Mouse (Mus musculus) urinary bladder, adult 2 months (tissue): ENCODE data around the gene Net1. TPM values are rescaled to one million over a fixed set of nuclear protein-coding genes. Genes with fewer than 3 reads are reported as not detected.
"Not testable (repeated sequence)": the region's sequence is repeated elsewhere in the genome, so short reads cannot be mapped to it uniquely, and the experiment has no call there.

ENCODE experiments used
- DNase-seq: peaks from one replicate; pipeline ENCODE4 v3.0.0; 2022; ENCODE audit warnings: low spot score
- polyA plus RNA-seq: library from polyadenylated mRNA; depleted of rRNA; stranded (reverse); fragments of >200 nt; gene quantifications from 2 replicates; pipeline ENCODE4 v1.2.3, GENCODE M21; 2012; rRNA removed

Gene Net1
- polyA plus RNA-seq: 49.2 and 70.4 TPM in 2 replicates

DNA sequence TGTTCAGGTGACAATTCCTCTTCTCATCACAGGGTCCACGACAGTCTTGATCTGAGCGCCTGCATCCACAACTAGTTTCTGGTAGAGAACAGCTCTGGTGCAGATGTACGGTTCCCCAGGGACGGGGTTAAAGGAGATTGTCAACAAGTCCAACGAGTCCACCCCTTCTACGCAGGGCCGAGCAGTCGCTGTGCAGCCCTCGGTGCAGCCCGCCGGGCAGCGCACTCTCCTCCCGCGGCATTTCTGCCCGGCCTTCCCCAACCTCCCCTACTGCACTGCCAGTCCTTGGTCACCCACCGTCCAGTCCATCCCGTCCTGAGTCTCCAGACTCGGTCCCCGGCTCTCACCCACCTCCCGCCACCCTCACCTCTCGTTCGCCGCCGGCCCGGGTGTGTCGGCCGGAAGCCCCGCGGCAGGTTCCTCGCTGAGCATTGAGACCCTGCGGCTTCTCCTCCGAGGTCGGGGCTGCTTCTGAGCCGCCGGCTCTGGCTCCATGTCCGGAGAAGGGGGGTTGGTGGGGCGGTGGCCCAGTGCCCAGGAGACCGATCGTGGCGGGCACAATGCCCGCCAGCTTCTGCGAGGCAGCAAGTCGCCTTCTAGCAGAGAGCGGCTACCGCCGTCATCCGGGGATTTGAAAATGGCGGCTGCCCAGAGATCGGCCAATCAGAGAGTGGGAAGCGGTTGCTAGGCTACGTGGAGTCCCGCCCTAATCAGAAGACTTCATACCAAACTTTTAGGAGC, at the start of gene Net1, which contains the start of gene Tubal3:
Gene Net1 (minus strand): TSS at position 650 of the 741 bp plus-strand sequence.
Gene Tubal3 (plus strand): TSS at position 704 of the 741 bp plus-strand sequence.
- peak; percentile 69 for DNase-seq

DNA sequence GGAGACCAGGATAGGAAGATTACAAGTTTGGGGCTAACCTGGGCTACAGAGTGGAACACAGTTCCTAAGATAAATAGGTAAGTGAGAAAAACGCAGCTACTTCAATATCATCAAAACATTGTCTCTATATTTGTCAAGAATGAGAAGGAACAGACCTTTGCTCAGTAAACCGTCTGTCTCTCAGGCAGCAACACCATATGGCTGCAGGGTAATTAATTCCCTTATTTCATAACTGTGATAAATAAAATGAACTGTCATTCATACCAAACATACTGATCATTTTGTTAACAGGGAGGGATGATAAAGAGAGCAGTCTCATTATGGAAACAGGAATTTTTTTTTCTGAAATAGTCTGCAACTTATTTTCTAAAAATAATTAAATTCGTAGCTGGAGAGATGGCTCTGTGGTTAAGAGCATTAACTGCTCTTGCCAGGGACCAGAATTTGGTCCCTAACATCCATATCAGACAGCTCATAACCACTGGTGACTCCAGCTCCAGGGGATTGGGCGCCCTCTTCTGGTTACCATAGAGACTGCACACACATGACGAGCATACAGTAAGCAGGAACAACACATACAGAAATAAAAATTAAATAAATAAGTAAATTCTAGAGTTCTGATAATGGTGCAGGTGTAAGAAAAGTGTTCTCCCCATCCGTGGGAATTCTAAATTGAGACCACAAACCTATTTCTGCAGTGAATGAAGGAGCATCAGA, 33.3 kb upstream of the Net1 start:
- no peak for DNase-seq

DNA sequence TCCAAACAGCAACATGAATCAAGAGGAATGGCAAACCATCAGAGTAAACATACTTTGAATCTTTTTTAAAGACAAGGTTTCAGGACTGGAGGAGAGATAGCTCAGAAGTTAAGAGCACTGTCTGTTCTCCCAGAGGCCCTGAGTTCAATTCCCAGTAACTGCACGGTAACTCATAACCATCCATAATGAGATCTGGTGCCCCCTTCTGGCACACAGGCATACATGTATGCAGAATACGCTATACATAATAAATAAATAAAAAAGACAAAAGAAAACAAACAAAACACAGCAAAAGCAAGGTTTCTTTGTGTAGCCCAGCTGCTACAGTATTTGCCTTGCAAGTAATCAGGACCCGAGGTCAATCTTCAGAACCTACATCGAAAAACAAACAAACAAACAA, 31.5 kb upstream of the Net1 start:
- no peak for DNase-seq

DNA sequence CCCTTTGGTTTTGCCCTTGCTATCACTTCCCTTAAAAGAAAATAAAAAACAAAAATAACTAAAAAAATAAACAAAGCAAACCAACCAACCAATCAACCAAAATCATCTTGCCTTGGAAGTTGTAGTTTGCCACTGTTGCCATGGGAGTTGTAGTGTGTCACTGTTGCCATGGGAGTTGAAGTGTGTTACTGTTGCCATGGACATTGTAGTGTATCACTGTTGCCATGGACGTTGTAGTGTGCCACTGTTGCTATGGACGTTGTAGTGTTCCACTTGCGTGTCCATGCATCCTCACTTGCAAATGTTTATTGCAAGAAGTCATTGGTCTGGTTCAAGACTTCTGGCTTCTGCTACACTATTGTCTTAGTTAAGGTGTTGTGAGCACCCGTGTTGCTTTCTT, 29.2 kb upstream of the Net1 start:
- DNase-seq: no peak

DNA sequence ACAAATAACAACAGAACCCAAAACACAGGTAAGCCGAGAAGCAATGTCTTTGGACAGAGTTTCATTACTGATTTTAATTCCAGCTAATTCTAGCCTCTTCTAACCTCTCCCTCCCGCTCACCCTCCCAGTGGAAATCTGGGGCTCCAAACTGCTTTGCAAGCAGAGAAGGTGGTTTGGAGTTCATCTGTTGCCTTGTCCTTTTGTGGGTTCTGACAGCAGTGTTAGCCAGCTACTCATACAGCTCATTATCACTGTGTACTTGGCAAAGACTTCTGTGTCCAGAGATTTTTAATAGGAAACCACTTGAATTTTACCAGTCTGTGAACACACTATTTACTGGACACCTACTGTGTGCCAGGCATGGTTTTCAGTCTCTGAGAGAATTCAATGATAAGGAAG, 27.2 kb upstream of the Net1 start, which contains the start of gene Ucn3:
Gene Ucn3 (minus strand): TSS at position 101 of the 400 bp plus-strand sequence.
- no peak for DNase-seq

DNA sequence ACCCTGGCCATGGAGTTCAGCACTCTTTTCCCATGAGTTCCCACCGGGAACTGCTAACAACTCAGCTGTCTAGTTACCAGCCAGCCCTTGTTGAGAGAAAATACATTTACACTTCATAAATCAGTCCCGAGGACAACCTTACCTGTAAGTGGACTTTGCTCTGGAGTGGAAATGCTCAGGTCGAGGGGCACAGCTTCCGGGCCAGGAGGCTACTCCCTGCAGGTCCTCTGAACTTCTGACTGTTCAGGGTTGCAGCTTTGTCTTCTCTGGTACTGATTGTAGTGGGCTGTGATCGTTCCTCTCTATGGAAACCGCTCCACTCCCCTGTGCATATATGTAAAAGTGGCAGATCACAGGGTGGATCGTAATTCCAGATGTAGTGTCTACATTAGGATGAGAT, 26.7 kb upstream of the Net1 start:
- DNase-seq: no peak

DNA sequence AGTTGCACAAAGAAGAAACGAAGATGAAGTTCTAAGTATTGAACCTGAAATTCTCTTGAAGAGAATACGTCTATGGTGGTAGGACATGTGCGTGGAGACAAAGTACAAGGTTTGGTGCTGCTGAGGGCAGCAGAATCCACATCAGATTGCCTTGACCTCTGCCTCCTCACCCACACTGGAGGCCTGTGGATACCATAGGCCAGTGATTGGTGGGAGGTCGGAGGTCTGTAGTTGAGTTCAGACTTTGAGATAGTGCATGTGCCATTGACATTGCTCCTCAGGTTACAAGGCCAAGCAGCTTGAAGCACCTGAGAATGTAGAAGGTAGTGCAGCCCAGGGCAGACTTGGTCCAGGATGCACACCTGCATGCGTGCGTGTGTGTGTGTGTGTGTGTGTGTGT, 8.0 kb upstream of the Net1 start:
- no peak for DNase-seq

DNA sequence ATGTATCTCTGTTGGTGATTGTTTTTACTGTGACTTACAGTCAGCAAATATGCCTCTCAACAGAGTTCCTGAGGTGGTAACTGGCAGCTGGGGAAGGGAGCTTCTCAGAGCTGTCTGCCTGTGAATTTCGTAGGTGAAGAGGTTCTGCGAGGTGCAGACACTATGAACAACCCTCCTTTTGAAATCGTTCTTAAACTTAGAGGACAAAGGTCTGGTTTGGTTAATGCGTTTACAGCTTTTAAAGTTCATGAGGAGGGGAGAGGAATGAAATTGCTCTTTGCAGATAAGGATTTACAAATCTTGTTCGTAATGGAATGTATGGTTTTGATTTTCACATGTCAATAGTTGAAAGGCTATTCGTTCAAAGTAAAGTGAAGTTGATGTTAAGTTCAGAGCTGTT, 7.6 kb upstream of the Net1 start:
- no peak for DNase-seq

DNA sequence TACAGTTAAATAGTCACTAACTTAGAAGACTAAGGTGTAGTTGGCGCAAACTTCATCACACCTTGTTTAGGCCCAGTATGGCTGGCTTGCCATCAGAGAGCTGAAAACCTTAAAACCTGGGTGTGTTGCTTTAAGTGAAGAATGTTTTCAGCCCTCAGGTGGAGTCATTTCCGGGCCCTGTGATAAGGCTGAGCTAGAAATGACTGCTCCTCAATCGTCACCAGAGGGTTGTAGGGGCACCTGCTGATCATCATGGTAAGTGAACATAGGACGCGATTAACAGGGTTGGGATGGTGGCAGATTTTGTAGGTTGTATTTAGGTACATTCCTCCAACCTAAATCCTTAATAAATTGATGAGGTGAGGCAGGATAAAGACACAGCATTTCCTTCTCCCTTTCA, 6.5 kb upstream of the Net1 start:
- no peak for DNase-seq

DNA sequence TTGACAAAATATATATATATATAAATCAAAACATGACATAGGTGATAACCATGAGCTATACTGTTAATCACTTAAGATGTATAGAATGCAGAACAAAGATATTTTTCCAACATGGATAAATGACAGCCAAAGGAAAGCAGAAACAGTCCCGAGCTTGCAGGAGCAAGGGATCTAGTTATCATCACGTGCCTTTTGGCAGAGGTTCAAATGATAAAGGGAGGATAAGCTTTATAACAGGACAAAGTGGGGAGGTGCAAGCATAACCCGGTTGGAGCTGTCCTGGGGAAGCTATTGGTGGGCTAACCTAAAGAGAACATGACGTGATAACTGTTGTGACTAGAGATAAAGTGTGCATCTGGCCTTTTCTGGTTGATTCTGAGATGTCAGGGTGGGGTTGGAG, 4.5 kb downstream of the Net1 start:
- DNase-seq: no peak

DNA sequence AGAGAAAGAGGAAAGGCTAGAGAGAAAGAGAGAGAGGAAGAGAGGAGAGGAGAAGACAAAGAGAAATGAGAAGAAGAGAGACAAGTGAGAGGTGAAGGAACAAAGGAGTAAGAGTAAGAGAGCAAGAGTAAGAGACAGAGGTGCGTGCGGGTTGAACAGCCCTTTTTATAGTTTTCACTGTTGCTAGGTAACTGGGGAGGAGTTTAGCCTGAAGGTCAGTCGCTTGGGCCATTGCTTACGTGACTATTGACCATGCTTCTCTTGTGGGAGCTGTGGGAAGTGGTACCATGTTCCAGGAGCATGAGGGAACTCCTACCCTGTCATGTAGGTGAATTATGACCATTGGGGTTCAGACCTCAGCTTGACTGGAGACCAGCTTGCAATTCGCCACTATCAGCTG, 7.7 kb downstream of the Net1 start:
- DNase-seq: no peak

DNA sequence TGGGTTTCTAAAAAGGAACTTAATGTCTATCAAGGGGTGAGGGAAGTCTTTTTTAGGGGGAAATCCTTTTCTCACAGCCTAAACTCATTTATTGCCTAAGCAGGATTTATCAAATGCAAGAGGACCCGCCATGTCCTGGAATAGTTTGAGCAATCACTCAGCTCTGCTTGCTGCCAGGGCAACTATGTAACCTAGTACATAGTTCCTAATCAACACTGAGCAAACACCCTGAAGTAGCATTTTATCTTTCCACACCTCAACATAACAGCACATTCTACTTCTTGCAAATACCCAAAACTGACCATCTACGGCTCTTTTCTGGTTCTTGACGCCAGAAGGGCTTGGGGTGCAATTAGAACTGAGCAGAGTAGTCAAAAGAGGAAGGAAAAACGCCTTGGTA, 9.8 kb downstream of the Net1 start:
- DNase-seq: no peak

DNA sequence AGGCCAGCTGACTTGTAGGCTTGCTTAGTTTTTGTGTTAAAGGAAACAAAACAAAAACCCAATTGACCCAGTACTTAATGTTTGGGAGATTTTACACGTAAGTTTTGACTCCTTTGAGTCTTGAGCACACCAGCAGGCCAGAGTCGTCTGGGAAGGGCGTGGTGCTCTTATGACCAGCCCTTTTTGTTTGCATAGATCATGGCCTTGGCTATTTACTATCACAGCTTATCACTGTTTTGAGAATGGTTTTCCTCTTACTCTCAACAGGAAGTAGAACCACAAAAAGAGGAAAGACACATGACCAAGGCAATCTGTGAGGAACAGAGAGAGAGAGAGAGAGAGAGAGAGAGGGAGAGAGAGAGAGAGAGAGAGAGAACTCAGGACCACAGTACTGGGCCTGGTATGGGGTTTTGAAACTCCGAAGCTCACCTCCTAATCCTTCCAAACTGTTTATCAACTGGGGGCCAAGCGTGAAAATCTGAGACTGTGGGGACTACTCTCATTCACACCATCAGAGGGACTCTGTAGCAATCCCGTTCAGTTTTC, 10.8 kb downstream of the Net1 start:
- DNase-seq: no peak

DNA sequence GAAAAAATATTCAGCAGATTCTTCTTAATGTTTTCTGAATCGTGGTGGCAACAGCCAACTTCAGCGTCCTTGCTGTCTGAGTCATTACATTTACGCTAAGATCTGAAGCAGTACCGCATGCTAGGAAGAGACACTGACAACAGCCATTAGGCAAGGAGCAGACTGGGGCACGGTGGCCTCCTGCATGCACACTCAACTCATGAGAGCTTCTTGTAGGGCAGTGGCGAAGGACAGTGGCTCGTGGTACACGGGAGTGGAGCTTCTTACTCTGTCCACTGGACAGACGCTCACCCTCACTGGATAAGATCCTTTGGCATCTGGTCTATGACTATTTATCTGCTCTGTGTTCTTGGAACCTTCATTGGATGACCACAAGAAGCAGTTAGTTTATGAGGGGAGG, 18.7 kb downstream of the Net1 start:
- no peak for DNase-seq

DNA sequence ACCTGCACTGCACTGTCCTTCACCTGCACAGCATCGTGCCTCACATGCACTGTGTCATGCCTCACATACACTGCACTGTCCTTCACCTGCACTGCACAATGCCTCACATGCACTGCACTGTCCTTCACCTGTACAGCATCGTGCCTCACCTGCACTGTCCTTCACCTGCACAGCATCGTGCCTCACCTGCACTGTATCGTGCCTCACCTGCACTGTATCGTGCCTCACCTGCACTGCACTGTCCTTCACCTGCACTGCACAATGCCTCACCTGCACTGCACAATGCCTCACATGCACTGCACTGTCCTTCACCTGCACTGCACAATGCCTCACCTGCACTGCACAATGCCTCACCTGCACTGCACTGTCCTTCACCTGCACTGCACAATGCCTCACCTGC, 19.8 kb downstream of the Net1 start:
- not testable (repeated sequence) for DNase-seq

DNA sequence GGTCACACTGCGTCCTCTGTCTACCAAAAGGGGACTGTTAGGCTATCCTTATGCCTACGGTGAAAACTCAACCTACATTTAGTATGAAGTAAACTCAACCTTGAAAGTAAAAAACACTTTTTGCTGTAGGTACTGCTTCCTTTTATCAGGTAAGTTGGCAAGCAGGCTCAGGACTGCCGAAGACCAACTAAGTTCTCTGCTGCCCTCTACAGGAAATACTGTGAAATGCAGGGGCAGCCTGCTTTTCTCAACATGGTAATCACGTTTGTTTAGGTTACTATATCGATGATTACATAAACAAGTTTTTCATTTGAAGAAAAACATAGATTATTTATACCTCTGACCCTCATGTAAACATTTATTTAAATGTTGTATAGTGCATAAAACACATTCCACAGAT, 21.1 kb downstream of the Net1 start:
- DNase-seq: no peak

DNA sequence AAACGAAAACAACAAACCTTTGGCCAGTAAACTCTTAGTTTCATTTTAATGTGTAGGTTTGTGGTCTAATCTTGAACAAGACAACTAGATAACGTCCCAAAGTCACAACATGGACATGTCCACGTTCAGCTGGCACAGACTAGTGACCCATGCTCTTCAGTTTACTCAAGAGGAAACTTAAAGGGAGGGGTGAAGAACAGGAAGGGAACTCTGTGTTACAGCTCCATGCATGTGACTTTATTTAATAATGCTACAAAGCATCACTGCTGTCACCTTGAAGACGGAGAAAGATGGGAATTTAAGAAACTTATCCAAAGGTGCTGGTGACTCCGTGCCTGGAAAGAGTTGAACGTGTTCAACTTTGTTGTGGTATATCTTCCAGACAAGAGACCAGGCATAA, 22.0 kb downstream of the Net1 start:
- DNase-seq: no peak

DNA sequence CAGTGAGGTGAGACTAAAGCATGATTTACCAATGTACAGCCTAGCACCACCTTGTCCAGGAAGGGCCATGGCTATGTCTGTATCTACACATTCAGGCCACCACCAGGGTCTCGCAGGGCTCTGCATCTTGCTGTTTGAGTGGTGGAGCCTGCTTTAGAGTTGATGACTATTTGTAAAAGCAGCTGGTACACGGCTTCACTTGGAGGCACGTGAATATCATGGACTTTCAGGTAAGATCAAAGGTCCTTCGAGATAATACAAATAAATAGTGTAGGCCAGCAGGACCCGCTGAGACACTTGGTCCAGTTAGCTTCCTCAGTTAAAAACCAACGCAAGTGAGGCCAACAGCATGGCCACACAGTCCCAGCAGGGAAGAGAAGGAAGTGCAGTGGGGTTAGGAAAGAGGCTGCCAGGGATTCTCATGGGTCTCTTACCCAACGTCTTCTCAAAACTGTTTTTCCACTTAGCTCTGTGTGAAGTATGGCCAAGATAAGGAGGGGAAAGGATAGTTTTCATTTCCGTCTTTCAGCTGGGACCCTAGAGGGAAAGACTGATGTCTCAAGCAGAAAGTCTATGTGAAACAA, 22.5 kb downstream of the Net1 start:
- DNase-seq: no peak

DNA sequence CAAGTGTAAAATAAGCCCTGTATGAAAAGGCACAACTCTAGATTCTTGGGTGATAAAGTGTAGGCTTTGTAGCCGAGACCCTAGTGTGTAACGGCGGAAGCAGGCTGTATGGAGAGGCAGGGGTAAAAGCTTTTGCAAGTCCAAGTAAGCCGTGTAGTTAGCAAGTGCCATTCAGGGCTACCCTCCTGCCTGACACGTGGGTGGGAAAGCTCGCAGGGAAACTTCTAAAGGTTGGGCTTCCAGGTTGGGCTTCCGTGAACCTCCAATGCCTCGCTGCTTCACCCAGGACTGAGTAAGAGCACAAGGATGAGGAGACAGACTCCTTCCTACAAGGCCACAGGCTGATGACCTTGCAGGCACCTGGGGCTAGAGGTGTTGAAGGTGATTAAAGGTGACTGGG, 23.5 kb downstream of the Net1 start:
- DNase-seq: no peak

DNA sequence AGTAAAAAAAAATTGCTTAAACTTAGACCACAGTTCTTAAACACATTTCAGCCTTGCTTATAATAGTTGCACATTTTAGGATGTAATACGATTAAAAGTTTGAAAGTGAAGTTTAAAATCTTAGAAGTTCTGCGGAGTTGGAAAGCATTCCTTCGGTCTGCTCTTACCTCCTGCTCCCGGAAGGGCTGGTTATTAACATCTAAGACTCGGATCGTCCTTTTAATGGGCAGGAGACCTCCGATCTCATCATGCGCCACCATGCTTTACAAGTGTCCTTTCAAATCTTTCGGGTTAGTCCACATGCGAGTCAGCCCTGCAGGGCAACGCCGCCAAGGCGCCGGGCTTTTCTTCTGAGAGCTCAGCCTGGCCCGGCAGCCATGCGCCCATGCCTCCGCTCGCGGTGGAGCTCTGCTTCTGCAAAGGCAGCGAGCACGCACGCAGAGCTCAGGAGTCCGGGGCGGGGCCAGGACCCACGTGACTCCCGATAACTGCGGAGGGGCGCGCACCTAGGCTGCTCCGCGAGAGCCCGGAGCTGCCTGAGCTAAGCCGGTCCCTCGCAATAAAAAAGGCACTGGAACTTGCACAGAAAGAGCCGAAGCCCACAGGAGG, 24.8 kb downstream of the Net1 start:
- peak; percentile 99 for DNase-seq

DNA sequence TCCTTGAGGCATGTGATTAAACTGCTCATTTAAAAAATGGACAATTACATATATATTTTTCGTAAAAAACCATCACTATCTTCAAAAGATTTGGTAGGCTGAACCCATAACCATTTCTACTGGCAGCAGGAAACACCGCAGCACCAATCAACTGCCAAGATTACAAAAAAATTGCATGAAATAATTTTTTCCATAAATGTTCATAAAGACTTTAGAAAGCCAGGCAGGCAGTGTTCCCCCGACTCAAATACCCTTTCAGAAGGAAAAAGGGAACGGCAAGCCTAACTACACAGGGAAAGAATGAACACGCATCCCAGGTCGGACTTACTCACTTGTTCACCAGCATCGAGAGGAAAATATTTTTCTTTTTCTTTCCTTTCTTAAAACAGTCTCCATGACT, 25.4 kb downstream of the Net1 start:
- DNase-seq: no peak

DNA sequence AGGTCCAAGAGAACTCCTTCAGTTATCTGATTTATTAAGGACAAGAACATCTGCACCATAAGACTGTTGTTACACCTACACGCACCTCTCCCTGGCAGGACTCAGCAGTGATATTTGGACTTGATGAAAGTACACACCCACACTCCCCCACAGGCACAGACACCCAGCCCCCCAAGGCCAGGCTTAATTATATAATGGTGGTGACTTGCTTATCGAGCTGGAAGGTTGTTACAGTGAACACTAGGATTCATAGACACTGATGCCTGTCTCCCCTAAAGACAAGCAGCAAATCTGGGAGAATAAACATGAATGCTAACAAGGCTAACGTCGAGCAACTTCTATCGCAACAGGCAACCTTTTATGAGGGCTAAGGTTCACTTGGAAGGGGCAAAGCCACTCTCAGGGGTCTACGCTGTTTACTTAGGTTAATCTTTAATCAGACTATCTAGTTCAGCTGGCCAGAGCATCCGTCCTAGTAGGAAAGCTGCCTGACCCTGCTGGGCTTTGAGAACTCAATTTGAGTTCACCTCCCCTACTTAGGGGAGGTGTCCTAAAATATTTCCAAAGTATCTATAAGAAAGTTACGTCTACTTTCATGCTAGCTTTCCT, 26.4 kb downstream of the Net1 start:
- no peak for DNase-seq
